Mouse (Mus musculus) G1E (cell line): ENCODE results near the gene Prss38. TPM values are rescaled to one million over a fixed set of nuclear protein-coding genes. Genes with fewer than 3 reads are reported as not detected.

ENCODE experiments used
- ATAC-seq: 2 replicates; pipeline ENCODE4 v1.8.0; 2016; ENCODE audit warnings: mild to moderate bottlenecking; ENCODE audit not compliant: insufficient number of reproducible peaks, poor library complexity, low FRiP score, severe bottlenecking; ENCODE audit errors: extremely low read depth
- DNase-seq: peaks from one replicate; pipeline ENCODE4 v3.0.0; 2012; ENCODE audit warnings: low spot score
- H3K27me3 ChIP-seq: 2 replicates; pipeline ENCODE4 v1.6.1; 2012; ENCODE audit warnings: mild to moderate bottlenecking, low read length, inconsistent platforms; ENCODE audit not compliant: insufficient read depth
- H3K36me3 ChIP-seq: replicated peaks from 2 replicates; pipeline ENCODE3; 2012; ENCODE audit warnings: mild to moderate bottlenecking, inconsistent platforms
- H3K4me1 ChIP-seq: 2 replicates; pipeline ENCODE4 v1.6.1; 2012; ENCODE audit warnings: low read depth, low read length, inconsistent platforms, mixed read lengths; ENCODE audit not compliant: insufficient read depth
- H3K4me3 ChIP-seq: 2 replicates; pipeline ENCODE4 v1.5.1; 2012; ENCODE audit warnings: low read depth, mild to moderate bottlenecking, inconsistent platforms, low read length, moderate library complexity, mixed read lengths
- H3K9me3 ChIP-seq: replicated peaks from 2 replicates; pipeline ENCODE4 v1.6.1; 2012; ENCODE audit warnings: inconsistent platforms
- CTCF ChIP-seq: IDR thresholded peaks from 2 replicates; pipeline ENCODE4 v1.5.1; 2012; ENCODE audit warnings: low read depth, low read length, inconsistent platforms, mixed read lengths
- GATA1 ChIP-seq: IDR thresholded peaks from 2 replicates; pipeline ENCODE4 v1.6.1; 2012; ENCODE audit warnings: borderline replicate concordance, low read length, inconsistent platforms, mixed read lengths
- GATA2 ChIP-seq: IDR thresholded peaks from 2 replicates; pipeline ENCODE4 v1.6.1; 2012; ENCODE audit warnings: low read depth, low read length, inconsistent platforms, borderline replicate concordance
- POLR2AphosphoS5 ChIP-seq: IDR thresholded peaks from 2 replicates; pipeline ENCODE4 v1.6.1; 2012; ENCODE audit warnings: low read depth, low read length, inconsistent platforms; ENCODE audit not compliant: insufficient replicate concordance
- TAL1 ChIP-seq: conservative IDR thresholded peaks from 2 replicates; pipeline ENCODE4 v1.6.1; 2012; ENCODE audit warnings: low read depth, low read length, inconsistent platforms, mixed read lengths
- polyA plus RNA-seq: library from polyadenylated mRNA; stranded (reverse); fragments of >175 nt; gene quantifications from 2 replicates; pipeline ENCODE4 v1.2.3, GENCODE M21; 2012
- total RNA-seq, 2 experiments: library from RNA; stranded (forward) in 1 of 2; stranded (reverse) in 1 of 2; fragments of 200-1000 nt in 1 of 2; fragments of >200 nt in 1 of 2; fragmentation: Nextera tagmentation in 1 of 2; gene quantifications; 2 replicates each; pipeline ENCODE4 v1.2.3; 2014 to 2017

Gene Prss38
- total and polyA plus RNA-seq, 3 experiments: 0.68 TPM; not detected in 2

- peaks cover 11% of the 10 kb centered on the region; the same call in 1 of the 2 replicates for H3K27me3 ChIP-seq
- H3K36me3 ChIP-seq: no peaks in the 10 kb centered on the region
- no peak overlapping the region for H3K4me3 ChIP-seq
- no peaks in the 10 kb centered on the region for H3K4me1 ChIP-seq
- peaks cover 2% of the 10 kb centered on the region; the same call in 1 of the 2 replicates for H3K9me3 ChIP-seq
- DNase-seq (no peak), ATAC-seq (no peak)
- TF ChIP-seq GATA1: no peak
- TF ChIP-seq GATA2: no peak
- TF ChIP-seq POLR2AphosphoS5: no peak
- TF ChIP-seq TAL1: no peak
- TF ChIP-seq CTCF: no peak
Measured at GRCm38 (mm10) chr11:59346166-59346910, 29.1 kb downstream of the Prss38 start.

GRCm38 (mm10) chr11:59342956-59343355, 32.5 kb downstream of the Prss38 start:
- Histone ChIP-seq H3K27me3 (0 out of 2 replicates have a peak, but pooled peaks cover 5% of the 10 kb centered on the region), H3K36me3 (no peaks in the 10 kb centered on the region), H3K9me3 (peaks cover 2% of the 10 kb centered on the region; the same call in 1 of the 2 replicates), H3K4me1 (no peaks in the 10 kb centered on the region), H3K4me3 (no peak overlapping the region)
- DNase-seq (no peak), ATAC-seq (no peak)
- no peak for TF ChIP-seq GATA1
- TF ChIP-seq TAL1: no peak
- no peak for TF ChIP-seq CTCF
- no peak for TF ChIP-seq GATA2
- TF ChIP-seq POLR2AphosphoS5: no peak

GRCm38 (mm10) chr11:59338736-59339120, 36.7 kb downstream of the Prss38 start:
- DNase-seq (no peak), ATAC-seq (no peak)
- Histone ChIP-seq H3K4me1 (no peaks in the 10 kb centered on the region), H3K4me3 (no peak overlapping the region), H3K36me3 (no peaks in the 10 kb centered on the region), H3K9me3 (no peaks in the 10 kb centered on the region), H3K27me3 (peaks cover 6% of the 10 kb centered on the region)
- no peak for TF ChIP-seq GATA1
- TF ChIP-seq POLR2AphosphoS5: no peak
- no peak for TF ChIP-seq TAL1

GRCm38 (mm10) chr11:59337955-59338735, 37.3 kb downstream of the Prss38 start:
- Histone ChIP-seq H3K4me3 (no peak overlapping the region), H3K36me3 (no peaks in the 10 kb centered on the region), H3K9me3 (no peaks in the 10 kb centered on the region), H3K27me3 (peaks cover 6% of the 10 kb centered on the region), H3K4me1 (no peaks in the 10 kb centered on the region)
- TF ChIP-seq CTCF: no peak
- TF ChIP-seq TAL1: no peak
- TF ChIP-seq GATA1: no peak
- no peak for TF ChIP-seq POLR2AphosphoS5
- no peak for TF ChIP-seq GATA2
- no peak for ATAC-seq
- DNase-seq: no peak

GRCm38 (mm10) chr11:59336381-59336780, 39.1 kb downstream of the Prss38 start:
- no peak for ATAC-seq
- Histone ChIP-seq H3K27me3 (peaks cover 15% of the 10 kb centered on the region), H3K4me3 (no peak overlapping the region), H3K36me3 (no peaks in the 10 kb centered on the region), H3K4me1 (no peaks in the 10 kb centered on the region), H3K9me3 (no peaks in the 10 kb centered on the region)
- DNase-seq: no peak
- TF ChIP-seq CTCF: no peak
- TF ChIP-seq TAL1: no peak
- no peak for TF ChIP-seq GATA1
- TF ChIP-seq POLR2AphosphoS5: no peak
- no peak for TF ChIP-seq GATA2

GRCm38 (mm10) chr11:59335942-59336341, 39.5 kb downstream of the Prss38 start:
- Histone ChIP-seq H3K4me3 (no peak overlapping the region), H3K36me3 (no peaks in the 10 kb centered on the region), H3K4me1 (no peaks in the 10 kb centered on the region), H3K27me3 (peaks cover 19% of the 10 kb centered on the region), H3K9me3 (no peaks in the 10 kb centered on the region)
- TF ChIP-seq GATA2: no peak
- TF ChIP-seq GATA1: no peak
- TF ChIP-seq TAL1: no peak
- no peak for TF ChIP-seq CTCF
- TF ChIP-seq POLR2AphosphoS5: no peak
- no peak for DNase-seq
- ATAC-seq: no peak
